Mouse (Mus musculus) c-Kit-positive CD71-positive TER-119-positive erythroid progenitor cells, embryonic 14.5 days (primary cell): ENCODE measurements at regions not wholly inside any gene's neighbourhood (a gene's known extent, or its start where the extent isn't known, plus 50 kb on each side); places are given as distances from the start of the nearest gene placed in this dataset.

ENCODE experiments used
- DNase-seq: peaks from one replicate; pipeline ENCODE4 v3.0.0-alpha.2; 2013; ENCODE audit warnings: low spot score

GRCm38 (mm10) chr13:28697796-28698678, 255.5 kb downstream of the Sox4 start:
- no peak for DNase-seq

- DNase-seq: no peak
Measured at GRCm38 (mm10) chr13:28693078-28693477, 260.4 kb downstream of the Sox4 start.

GRCm38 (mm10) chr13:28692587-28692986, 260.9 kb downstream of the Sox4 start:
- no peak for DNase-seq

- DNase-seq: no peak
Measured at GRCm38 (mm10) chr13:28690511-28691160, 262.9 kb downstream of the Sox4 start.

- DNase-seq: no peak
Measured at GRCm38 (mm10) chr13:28687838-28688237, 265.7 kb downstream of the Sox4 start.

GRCm38 (mm10) chr13:28684311-28684710, 269.2 kb downstream of the Sox4 start:
- no peak for DNase-seq

- DNase-seq: no peak
Measured at GRCm38 (mm10) chr13:28680266-28680665, 273.2 kb downstream of the Sox4 start.

GRCm38 (mm10) chr13:28673622-28674021, 279.9 kb downstream of the Sox4 start:
- no peak for DNase-seq

GRCm38 (mm10) chr13:28671543-28671942, 282.0 kb downstream of the Sox4 start:
- DNase-seq: no peak

- DNase-seq: no peak
Measured at GRCm38 (mm10) chr13:28669832-28670585, 283.5 kb downstream of the Sox4 start.

GRCm38 (mm10) chr13:28666832-28667231, 286.7 kb downstream of the Sox4 start:
- no peak for DNase-seq

- DNase-seq: no peak
Measured at GRCm38 (mm10) chr13:28665150-28665549, 288.4 kb downstream of the Sox4 start.

- no peak for DNase-seq
Measured at GRCm38 (mm10) chr13:28664698-28665097, 288.8 kb downstream of the Sox4 start.

GRCm38 (mm10) chr13:28663950-28664681, 289.4 kb downstream of the Sox4 start:
- no peak for DNase-seq

GRCm38 (mm10) chr13:28663459-28663858, 290.1 kb downstream of the Sox4 start:
- DNase-seq: no peak

- DNase-seq: no peak
Measured at GRCm38 (mm10) chr13:28662316-28662752, 291.2 kb downstream of the Sox4 start.

GRCm38 (mm10) chr13:28660151-28660550, 293.4 kb downstream of the Sox4 start:
- no peak for DNase-seq

GRCm38 (mm10) chr13:28658652-28659051, 294.9 kb downstream of the Sox4 start:
- DNase-seq: no peak

- DNase-seq: no peak
Measured at GRCm38 (mm10) chr13:28654883-28655282, 298.6 kb downstream of the Sox4 start.

- no peak for DNase-seq
Measured at GRCm38 (mm10) chr13:28653362-28653761, 300.2 kb downstream of the Sox4 start.

- no peak for DNase-seq
Measured at GRCm38 (mm10) chr13:28651810-28652209, 301.7 kb downstream of the Sox4 start.

- DNase-seq: no peak
Measured at GRCm38 (mm10) chr13:28645881-28646280, 307.6 kb downstream of the Sox4 start.
